Mouse (Mus musculus) cerebellum, adult 2 months (tissue): Measurements from ENCODE around the gene Lrrc49. TPM values are rescaled to one million over a fixed set of nuclear protein-coding genes. Genes with fewer than 3 reads are reported as not detected.

Source experiments
- DNase-seq, 2 experiments: peaks; one replicate each; pipeline ENCODE4 v3.0.0; 2021
- H3K27ac ChIP-seq: fragments of 200-500 bp; 2 replicates; pipeline ENCODE4 v1.5.1; 2012; ENCODE audit warnings: low read length, control low read depth, inconsistent platforms; ENCODE audit not compliant: insufficient read depth
- H3K27me3 ChIP-seq: fragments of 200-500 bp; 2 replicates; pipeline ENCODE4 v1.6.1; 2012; ENCODE audit warnings: inconsistent platforms, mild to moderate bottlenecking, low read length, moderate library complexity; ENCODE audit not compliant: control insufficient read depth, insufficient read depth
- H3K4me1 ChIP-seq: fragments of 200-500 bp; 2 replicates; pipeline ENCODE4 v1.6.1; 2011; ENCODE audit warnings: low read length; ENCODE audit not compliant: control insufficient read depth, insufficient read depth
- H3K4me3 ChIP-seq: fragments of 200-500 bp; replicated peaks from 2 replicates; pipeline ENCODE3; 2011; ENCODE audit warnings: mild to moderate bottlenecking, low read depth, low read length, control low read depth; ENCODE audit not compliant: insufficient read depth
- CTCF ChIP-seq: fragments of 200-500 bp; IDR thresholded peaks from 2 replicates; pipeline ENCODE4 v1.5.1; 2011; ENCODE audit warnings: low read depth, mild to moderate bottlenecking, control low read depth, low read length, moderate library complexity, borderline replicate concordance; ENCODE audit not compliant: insufficient read depth
- POLR2A ChIP-seq: fragments of 200-500 bp; IDR thresholded peaks from 2 replicates; pipeline ENCODE4 v1.6.1; 2011; ENCODE audit warnings: low read length, control low read depth, borderline replicate concordance; ENCODE audit not compliant: insufficient read depth
- WGBS: fragments of 180-500 bp; shearing (Covaris S2); methylation state at CpG from one replicate; pipeline ENCODE4 v1.1.7; 2018; 5-methylcytosine and 5-hydroxymethylcytosine counted together
- polyA plus RNA-seq: library from polyadenylated mRNA; depleted of rRNA; stranded (reverse); fragments of >200 nt; gene quantifications from 2 replicates; pipeline ENCODE4 v1.2.3, GENCODE M21; 2012; rRNA removed

Gene Lrrc49
- polyA plus RNA-seq, 1 experiment: 163 TPM

DNA sequence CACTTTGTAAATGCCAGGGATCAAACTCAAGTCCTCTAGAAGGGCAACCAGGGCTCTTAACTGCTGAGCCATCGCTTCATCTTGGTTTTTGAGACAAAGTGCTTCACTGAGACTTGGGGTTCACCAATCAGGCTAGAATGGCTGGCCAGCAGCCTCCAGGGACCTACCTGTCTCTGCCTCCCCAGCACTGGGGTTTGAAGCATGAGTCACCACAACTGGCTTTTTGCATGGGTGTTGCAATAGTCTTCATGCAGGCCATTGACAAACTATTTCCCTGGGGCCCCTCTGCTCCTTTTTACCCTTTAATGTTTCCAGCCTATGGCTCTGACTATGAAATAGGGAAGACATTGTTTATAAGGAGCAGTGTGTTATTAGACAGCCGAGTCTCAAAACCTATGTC is 160.1 kb downstream of the Lrrc49 start:
- 90% methylated on average over 2 of the region's 2 CpGs for WGBS
- Histone ChIP-seq H3K4me3 (no peak overlapping the region), H3K27me3 (no peaks in the 10 kb centered on the region), H3K27ac (no peak overlapping the region), H3K4me1 (no peaks in the 10 kb centered on the region)
- no peak for DNase-seq
- no peak for TF ChIP-seq POLR2A
- no peak for TF ChIP-seq CTCF

DNA sequence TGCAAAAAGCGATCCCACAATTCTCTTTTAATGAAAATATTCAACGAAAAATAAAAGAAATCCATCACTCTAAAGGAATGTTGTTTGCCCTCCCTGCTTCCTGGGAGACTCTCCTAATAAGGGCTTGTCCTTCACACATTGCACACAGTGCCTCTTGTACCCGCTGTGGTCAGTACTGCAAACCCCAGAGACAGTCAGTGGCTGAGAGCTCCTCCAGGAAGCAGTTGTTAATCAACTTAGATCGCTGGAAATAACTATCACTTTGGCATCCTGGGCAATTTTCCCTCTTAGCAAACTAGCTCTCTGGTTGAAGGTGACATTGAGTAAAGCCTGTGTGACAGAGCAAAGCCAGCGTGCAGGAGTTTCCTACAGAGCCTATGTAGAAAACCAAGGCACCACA is 160.9 kb downstream of the Lrrc49 start:
- H3K27me3 ChIP-seq: no peaks in the 10 kb centered on the region
- H3K4me1 ChIP-seq: no peaks in the 10 kb centered on the region
- DNase-seq: no peak
- TF ChIP-seq POLR2A (no peak), CTCF (no peak)
- WGBS: 80% methylated on average over 5 of the region's 5 CpGs
- no peak overlapping the region for H3K27ac ChIP-seq
- no peak overlapping the region for H3K4me3 ChIP-seq

GRCm38 (mm10) chr9:60526195-60526594 is 161.8 kb downstream of the Lrrc49 start:
- H3K4me3 ChIP-seq: no peak overlapping the region
- DNase-seq: no peak
- TF ChIP-seq CTCF: no peak
- TF ChIP-seq POLR2A: no peak
- H3K27me3 ChIP-seq: no peaks in the 10 kb centered on the region; the same call in 1 of the 2 replicates
- no peaks in the 10 kb centered on the region for H3K4me1 ChIP-seq
- 88% methylated on average over 5 of the region's 5 CpGs for WGBS
- H3K27ac ChIP-seq: no peak overlapping the region

GRCm38 (mm10) chr9:60521806-60522264 is 166.1 kb downstream of the Lrrc49 start, which contains the start of gene Thsd4:
Gene Thsd4 (minus strand): TSS chr9:60522046.
- Histone ChIP-seq H3K27ac (no peak within 1 kb of the TSS), H3K27me3 (no peaks in the 10 kb centered on the region; the same call in 1 of the 2 replicates), H3K4me3 (peak within 1 kb of the TSS; percentile 36), H3K4me1 (no peaks in the 10 kb centered on the region)
- 1% methylated on average over 51 of the region's 51 CpGs for WGBS
- peak; percentile 40 to 48 for DNase-seq
- TF ChIP-seq POLR2A (no peak), CTCF (peak; percentile 56; the same call in 1 of the 2 replicates)

GRCm38 (mm10) chr9:60521143-60521542 is 166.8 kb downstream of the Lrrc49 start:
- H3K27ac ChIP-seq: no peak overlapping the region
- no peak for DNase-seq
- WGBS: 81% methylated on average over 5 of the region's 5 CpGs
- no peaks in the 10 kb centered on the region; the same call in 1 of the 2 replicates for H3K27me3 ChIP-seq
- no peak for TF ChIP-seq CTCF
- no peak for TF ChIP-seq POLR2A
- no peaks in the 10 kb centered on the region for H3K4me1 ChIP-seq
- no peak overlapping the region for H3K4me3 ChIP-seq

DNA sequence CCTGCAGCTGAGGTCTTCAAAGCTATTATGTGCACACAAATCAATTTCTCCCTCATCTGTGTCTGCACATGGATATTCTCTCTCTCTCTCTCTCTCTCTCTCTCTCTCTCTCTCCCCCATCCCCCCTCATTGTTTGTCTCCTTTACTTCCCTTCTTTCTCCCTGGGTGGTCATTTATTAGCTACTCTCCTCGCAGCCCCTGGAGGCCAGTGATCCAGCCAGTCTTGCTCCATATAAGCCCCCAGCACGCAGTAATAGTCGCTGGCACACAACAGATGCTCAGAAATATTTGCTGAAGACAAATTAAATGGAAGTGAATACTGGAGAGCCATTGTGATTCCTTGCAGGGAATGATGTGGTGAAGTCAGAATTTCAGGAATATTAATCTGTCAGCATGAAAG is 168.4 kb downstream of the Lrrc49 start:
- DNase-seq: no peak
- no peak overlapping the region for H3K27ac ChIP-seq
- H3K27me3 ChIP-seq: no peaks in the 10 kb centered on the region; the same call in 1 of the 2 replicates
- no peaks in the 10 kb centered on the region for H3K4me1 ChIP-seq
- WGBS: 76% methylated on average over 3 of the region's 3 CpGs
- no peak overlapping the region for H3K4me3 ChIP-seq
- TF ChIP-seq POLR2A (no peak), CTCF (no peak)

Other genes starting within 250 kb of the Lrrc49 start
- 2.4 and 2.7 TPM in 2 replicates for gene Thsd4, start 166.1 kb downstream of the Lrrc49 start, polyA plus RNA-seq
- gene Larp6, start 24.8 kb upstream of the Lrrc49 start, polyA plus RNA-seq: 44.9 and 46.0 TPM in 2 replicates
- 6.7 TPM in 2 replicates for gene Uaca, start 106.4 kb upstream of the Lrrc49 start, polyA plus RNA-seq